Comparison of ENCODE assay signal across 11 mouse cellular contexts in the genomic region with DNA sequence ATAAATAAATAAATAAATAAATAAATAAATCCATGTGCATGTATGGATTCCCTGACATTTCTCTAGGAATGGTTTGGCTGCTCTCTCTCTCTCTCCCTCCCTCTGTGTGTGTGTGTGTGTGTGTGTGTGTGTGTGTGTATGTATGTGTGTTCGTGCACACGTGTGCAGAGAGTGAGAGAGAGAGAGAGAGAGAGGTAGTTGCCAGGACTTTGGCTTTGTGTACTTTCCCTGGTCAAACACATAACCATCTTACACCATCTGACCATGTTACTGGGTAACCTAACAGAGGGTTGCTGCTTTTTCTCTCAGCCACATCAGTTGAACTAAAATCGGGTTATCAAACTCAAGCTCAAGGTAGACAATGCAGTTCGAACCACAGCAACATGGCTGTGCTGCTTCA. TPM values are rescaled to one million over a fixed set of nuclear protein-coding genes. Genes with fewer than 3 reads are reported as not detected.
"Had no signal": no experiment of that assay in that cellular context is flagged by ENCODE, and none has a peak within 500 bp of the region (broad histone marks: within the 10 kb centered on the region; RNA-seq: fewer than 3 reads in every experiment).

No protein-coding gene starts in this region.

- H3K27ac ChIP-seq: kidney, postnatal 0 days; limb, embryonic 15.5 days; liver, embryonic 13.5 days; midbrain, embryonic 12.5 days; stomach, embryonic 15.5 days had no signal

- H3K9me3 ChIP-seq: limb, embryonic 15.5 days; liver, embryonic 13.5 days; midbrain, embryonic 12.5 days; stomach, embryonic 15.5 days had no signal

- H3K4me1 ChIP-seq: limb, embryonic 15.5 days; liver, embryonic 13.5 days; midbrain, embryonic 12.5 days; stomach, embryonic 15.5 days had no signal

- H3K27me3 ChIP-seq: limb, embryonic 15.5 days; liver, embryonic 13.5 days; midbrain, embryonic 12.5 days; stomach, embryonic 15.5 days had no signal

- H3K4me2 ChIP-seq: limb, embryonic 15.5 days; liver, embryonic 13.5 days; midbrain, embryonic 12.5 days; stomach, embryonic 15.5 days had no signal

- H3K4me3 ChIP-seq: limb, embryonic 15.5 days; liver, embryonic 13.5 days; midbrain, embryonic 12.5 days; stomach, embryonic 15.5 days had no signal

- H3K9ac ChIP-seq: limb, embryonic 15.5 days; liver, embryonic 13.5 days; midbrain, embryonic 12.5 days; stomach, embryonic 15.5 days had no signal

- H3K36me3 ChIP-seq: limb, embryonic 15.5 days; liver, embryonic 13.5 days; midbrain, embryonic 12.5 days; stomach, embryonic 15.5 days had no signal

- DNase-seq: kidney, postnatal 36 days; liver, embryonic 13.5 days; right cerebral cortex, postnatal 14 days; thymus, adult 2 months; thymus, postnatal 25 days had no signal

RNA-seq across cellular contexts. Expression of gene Ppp1r14c, which starts 27.7 kb away (rescaled TPM):
- total RNA-seq: megakaryocyte-erythroid progenitor cell, adult 5-6 weeks had no signal
- polyA plus RNA-seq: spleen, adult 2 months had no signal
